Mouse (Mus musculus) CH12F3 (cell line): ENCODE data around the gene Actn4.

Experiments
- in situ Hi-C: fragments of 300-500 bp; cut with MboI; formaldehyde crosslinking; loops from 2 replicates; pipeline ENCODE4 v1.14.3; 2020; ENCODE audit warnings: low sequenced_read_pairs

The Actn4 gene

DNA sequence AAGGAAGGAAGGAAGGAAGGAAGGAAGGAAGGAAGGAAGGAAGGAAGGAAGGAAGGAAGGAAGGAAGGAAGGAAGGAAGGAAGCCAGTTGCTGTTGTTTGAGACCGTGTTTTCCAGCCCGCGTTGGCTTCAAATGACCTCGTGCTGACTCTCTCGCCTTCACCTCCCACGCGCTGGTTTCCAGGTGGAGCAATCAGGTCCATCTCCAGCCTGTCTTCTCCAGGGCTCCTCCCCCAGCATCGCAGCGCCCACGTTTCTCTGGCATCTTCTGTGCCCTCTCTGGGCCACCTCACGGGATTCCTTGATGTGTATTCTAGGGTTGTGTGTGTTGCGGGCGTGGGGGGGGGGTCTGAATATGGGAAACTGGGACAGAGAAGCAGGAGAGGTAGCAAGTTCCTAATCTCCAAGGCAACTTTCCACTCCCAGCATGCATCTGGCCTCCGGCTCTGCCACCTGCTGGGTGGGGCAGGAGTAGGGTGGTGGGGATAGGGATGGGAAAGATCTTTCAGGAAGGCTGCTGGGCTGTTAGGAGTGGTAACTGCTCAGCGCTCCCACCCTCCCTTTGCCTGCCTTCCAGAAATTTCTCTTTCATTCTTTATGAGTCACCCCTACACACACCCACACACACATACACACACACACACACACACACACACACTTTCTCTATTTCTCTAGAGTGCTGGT, 99.2 kb downstream of the Actn4 start:
- in situ Hi-C loops = no loop called here

DNA sequence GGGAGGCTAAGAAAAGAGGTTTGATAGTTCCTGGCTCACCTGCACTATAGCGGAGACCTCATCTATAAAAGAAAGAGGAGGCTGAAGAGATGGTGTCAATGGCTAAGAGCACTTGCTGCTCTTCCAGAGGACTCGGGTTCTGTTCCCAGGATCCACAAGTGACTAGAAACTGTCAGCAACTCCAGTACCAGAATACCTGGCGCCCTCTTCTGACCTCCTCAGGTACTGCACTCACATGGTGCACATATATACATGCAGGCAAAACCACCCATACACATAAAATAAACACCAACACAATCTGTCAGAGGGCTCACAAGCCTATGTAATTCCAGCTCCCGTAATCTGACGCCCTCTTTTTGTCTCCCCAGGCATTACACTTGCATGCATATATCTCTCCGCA, 101.2 kb downstream of the Actn4 start:
- in situ Hi-C loops = no loop called here

DNA sequence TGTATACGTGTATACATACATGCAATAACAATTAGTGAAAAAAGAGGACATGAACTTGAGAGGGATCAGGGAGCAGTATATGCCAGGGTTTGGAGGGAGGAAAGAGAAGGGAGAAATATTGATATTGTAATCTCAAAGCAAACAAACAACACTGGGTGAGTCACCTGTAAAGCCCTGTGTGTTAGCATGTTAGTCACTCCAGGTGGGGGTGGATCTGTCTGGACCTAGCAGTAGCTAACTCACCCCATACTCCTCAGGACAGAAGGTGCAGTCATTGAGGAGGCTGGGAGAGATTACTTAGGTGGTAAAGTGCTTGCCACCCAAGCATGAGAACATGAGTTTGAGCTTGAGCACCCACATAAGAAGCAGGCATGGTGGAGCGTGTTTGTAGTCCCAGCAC, 102.2 kb downstream of the Actn4 start:
- in situ Hi-C loops = no loop called here

DNA sequence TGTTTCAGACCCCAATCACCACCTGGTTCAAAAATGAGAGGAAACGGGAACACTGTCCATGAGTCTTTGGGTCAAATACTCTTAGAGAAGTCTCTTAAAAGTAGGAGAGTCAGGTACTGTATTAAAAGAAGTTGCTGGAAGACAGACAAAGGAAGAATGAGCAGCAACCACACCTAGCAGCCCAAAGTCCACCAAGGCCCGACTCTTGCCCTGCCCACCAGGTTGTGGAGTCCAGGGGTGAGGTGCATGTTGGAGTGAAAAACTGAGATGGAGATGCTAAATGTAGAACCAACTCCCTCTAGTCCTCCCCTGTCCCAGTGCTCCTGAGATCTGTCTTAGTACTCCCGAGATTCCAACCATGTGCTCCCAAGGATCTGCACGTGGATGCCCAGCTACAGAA, 111.5 kb downstream of the Actn4 start:
- in situ Hi-C loops = no loop called here

DNA sequence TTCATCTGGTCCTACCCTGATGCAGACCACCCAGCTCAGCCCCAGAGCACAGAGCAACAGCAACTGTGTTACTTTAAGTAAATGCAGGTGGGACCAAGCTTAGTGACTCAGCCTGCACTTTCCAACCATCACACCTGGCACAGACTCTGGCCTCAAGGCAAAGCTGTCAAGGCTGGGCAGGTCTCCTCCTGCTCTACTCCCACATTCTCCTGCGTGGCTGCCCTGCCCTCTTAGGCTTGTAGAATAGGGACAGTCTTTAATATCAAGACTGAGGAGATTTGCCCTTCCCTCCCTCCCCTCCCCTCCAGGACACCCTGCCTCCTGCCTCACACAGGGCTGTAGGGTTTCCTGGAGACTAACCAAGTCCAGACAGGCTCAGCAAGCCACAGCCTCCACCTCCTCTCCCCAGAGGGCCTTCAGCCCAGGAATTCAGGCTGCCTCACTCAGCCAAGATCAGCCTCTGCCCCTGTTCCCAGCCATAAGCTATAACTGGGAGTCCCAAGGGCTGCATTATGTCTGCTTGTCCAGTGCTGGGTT, 112.4 kb downstream of the Actn4 start:
- in situ Hi-C loops = no loop called here

DNA sequence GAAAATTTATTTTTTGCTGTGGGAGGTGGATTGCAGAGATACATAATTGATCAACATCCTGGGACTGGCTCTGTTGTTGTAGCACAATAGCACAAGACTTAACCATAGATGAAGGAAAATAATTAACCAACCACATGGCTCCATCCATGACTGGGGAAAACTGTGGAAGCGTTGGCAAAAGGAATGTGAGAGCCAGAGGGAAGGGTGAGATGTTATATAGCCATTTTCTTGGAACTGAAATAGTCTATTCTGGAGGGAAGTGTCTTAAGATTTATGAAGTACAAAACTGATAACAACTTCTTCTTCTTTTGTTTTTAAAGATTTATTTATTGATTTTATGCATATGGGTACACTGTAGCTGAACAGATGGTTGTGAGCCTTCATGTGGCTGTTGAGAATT, 114.9 kb downstream of the Actn4 start:
- in situ Hi-C loops = no loop called here
